Mouse (Mus musculus) regulatory T cell (primary cell): Measurements from ENCODE around the gene Spg21.

Source experiments
- in situ Hi-C: fragments of 300-600 bp; cut with MboI, MseI; formaldehyde crosslinking; loops from one replicate; pipeline ENCODE4 v1.15.1; 2025; ENCODE audit warnings: high pct_unique_total_duplicates

Gene Spg21

DNA sequence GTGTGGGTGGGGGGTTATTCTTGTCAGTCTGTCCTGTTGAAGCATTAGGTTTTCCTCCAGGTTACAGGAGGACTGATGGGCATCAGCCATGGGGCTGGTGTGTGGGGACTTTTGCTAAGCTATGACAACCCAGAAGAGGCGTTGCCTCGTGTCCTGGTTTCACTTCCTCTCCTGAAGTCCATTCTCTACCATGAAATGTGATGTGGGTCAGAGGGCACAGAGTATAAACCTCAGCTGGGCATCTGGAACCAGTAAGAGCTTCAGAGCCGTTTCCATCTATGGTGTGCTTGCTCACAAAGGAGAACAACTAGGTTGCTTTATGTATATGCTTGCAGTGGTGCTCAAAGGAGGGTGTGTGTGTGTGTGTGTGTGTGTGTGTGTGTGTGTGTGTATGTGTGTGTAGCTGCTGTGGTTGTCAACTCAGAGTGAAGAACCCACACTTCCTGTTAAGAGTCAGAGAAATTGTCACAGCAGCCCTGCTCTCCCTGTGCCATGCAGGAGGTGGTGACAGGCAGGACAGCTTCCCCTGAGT lies 74.5 kb downstream of the Spg21 start:
- in situ Hi-C loops: no loop called here

- in situ Hi-C loops: no loop called here
Observed at GRCm38 (mm10) chr9:65535789-65536469, 75.2 kb downstream of the Spg21 start.

GRCm38 (mm10) chr9:65536491-65536890 lies 75.7 kb downstream of the Spg21 start:
- in situ Hi-C loops: no loop called here
